Comparison of ENCODE assay signal across 8 mouse cellular contexts in the genomic region with DNA sequence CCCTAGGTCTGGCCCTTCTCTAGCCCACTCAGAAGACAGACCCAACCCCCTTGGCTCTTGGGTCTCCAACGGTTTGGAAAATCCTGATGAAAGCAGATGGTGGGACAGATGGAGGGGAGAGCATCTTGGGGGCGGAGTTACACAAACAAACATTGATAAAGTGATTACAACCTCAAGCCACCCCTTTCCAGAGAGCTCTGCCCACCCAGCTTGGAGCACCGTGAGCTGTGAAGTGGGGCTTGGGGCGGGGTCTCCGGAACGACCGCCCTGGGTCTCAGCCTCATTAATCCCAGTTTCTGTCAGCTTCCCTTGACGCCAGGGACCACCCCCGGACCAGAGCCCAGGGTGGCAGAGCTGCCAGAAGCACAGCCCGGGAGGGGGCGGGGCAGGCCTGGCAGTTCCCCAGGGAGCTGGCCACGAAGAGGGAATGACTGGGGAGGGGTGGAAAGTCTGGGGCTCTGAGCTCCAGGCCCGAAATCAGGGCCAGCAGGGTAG. TPM values are rescaled to one million over a fixed set of nuclear protein-coding genes. Genes with fewer than 3 reads are reported as not detected.
A peak's percentile ranks its signal among the peaks of the same experiment; 100 is the strongest.
DNase-seq lines count a peak whose midpoint lies in the region; ATAC-seq and TF ChIP-seq lines count a peak whose summit lies in the region.
"Had no signal": no experiment of that assay in that cellular context is flagged by ENCODE, and none has a peak within 500 bp of the region (broad histone marks: within the 10 kb centered on the region; RNA-seq: fewer than 3 reads in every experiment).

No protein-coding gene starts in this region.

- no peaks in the 10 kb centered on the region for H3K36me3 ChIP-seq in forebrain, embryonic 15.5 days
- H3K36me3 ChIP-seq: embryonic facial prominence, embryonic 15.5 days had no signal

- H3K4me2 ChIP-seq in forebrain, embryonic 15.5 days (replicated peaks) = peak overlapping the region; percentile 20
- H3K4me2 ChIP-seq: embryonic facial prominence, embryonic 15.5 days had no signal

- peak; percentile 48 to 68 for DNase-seq in left cerebral cortex, adult 2 months (ENCODE audit: extremely low spot score in 1 of 2, low spot score in 2 of 2)
- no peak for DNase-seq in left cerebral cortex, adult 11 months (ENCODE audit: low spot score)
- DNase-seq in layer of hippocampus, adult 18-20 months (ENCODE audit: low spot score in 2 of 2) = peak; percentile 84 to 91
- peak; percentile 37 for DNase-seq in neural tube, embryonic 10.5 days (ENCODE audit: extremely low spot score, low spot score)
- DNase-seq in ovary, postnatal 10 days (ENCODE audit: low spot score) = no peak

- no peak overlapping the region for H3K4me3 ChIP-seq in left cerebral cortex, adult 2 months
- H3K4me3 ChIP-seq in forebrain, embryonic 15.5 days = no peak overlapping the region
- H3K4me3 ChIP-seq: embryonic facial prominence, embryonic 15.5 days had no signal

- peak; percentile 44 for ATAC-seq in forebrain, embryonic 15.5 days (replicated peaks)
- no peak for ATAC-seq in activated CD4-positive, CD25-positive, alpha-beta regulatory T cell, adult 4 months

- H3K4me1 ChIP-seq in forebrain, embryonic 15.5 days = peaks cover 68% of the 10 kb centered on the region

- intact Hi-C loops in left cerebral cortex, adult 2 months (cut with DNase I) = no loop called here

- 4% methylated on average over 13 of the region's 13 CpGs for WGBS in forebrain, embryonic 15.5 days

- no peak overlapping the region for H3K27ac ChIP-seq in left cerebral cortex, adult 2 months
- peak overlapping the region; percentile 57 for H3K27ac ChIP-seq in forebrain, embryonic 15.5 days (replicated peaks)
- H3K27ac ChIP-seq: embryonic facial prominence, embryonic 15.5 days had no signal

- TF ChIP-seq CTCF in left cerebral cortex, adult 2 months (IDR thresholded peaks at IDR 0.05) = no peak

- no peaks in the 10 kb centered on the region for H3K9me3 ChIP-seq in forebrain, embryonic 15.5 days
- H3K9me3 ChIP-seq: embryonic facial prominence, embryonic 15.5 days had no signal

- peaks cover 9% of the 10 kb centered on the region; the same call in 1 of the 2 replicates for H3K27me3 ChIP-seq in forebrain, embryonic 15.5 days

- no peak overlapping the region for H3K9ac ChIP-seq in forebrain, embryonic 15.5 days (replicated peaks)
- H3K9ac ChIP-seq: embryonic facial prominence, embryonic 15.5 days had no signal

RNA-seq across cellular contexts. Expression of gene Hpca, which starts 2.9 kb away (rescaled TPM):
- 100 to 1,000 TPM; 650 to 692 TPM for total RNA-seq in left cerebral cortex, adult 2 months (2021)
- polyA plus RNA-seq in forebrain, embryonic 15.5 days (2015; fragmentation: Nextera tagmentation; extraction: Ambion mirVana) = 48.0 and 53.1 TPM in 2 replicates
- total RNA-seq in layer of hippocampus, adult 18-20 months (2021) = 1,000 to 10,000 TPM; 2,309 to 2,704 TPM
- polyA plus RNA-seq in activated CD4-positive, CD25-positive, alpha-beta regulatory T cell, adult 4 months (2017; shearing (Covaris generic)) = not detected

RNA-seq across cellular contexts. Expression of gene Fndc5, which starts 12.1 kb away (rescaled TPM):
- total RNA-seq in left cerebral cortex, adult 2 months (2021) = 10 to 100 TPM; 54.0 to 58.1 TPM
- 2.6 and 2.8 TPM in 2 replicates for polyA plus RNA-seq in forebrain, embryonic 15.5 days (2015; fragmentation: Nextera tagmentation; extraction: Ambion mirVana)
- total RNA-seq in layer of hippocampus, adult 18-20 months (2021) = 10 to 100 TPM; 75.5 to 84.2 TPM
- polyA plus RNA-seq in activated CD4-positive, CD25-positive, alpha-beta regulatory T cell, adult 4 months (2017; shearing (Covaris generic)) = under 1 TPM; 0.28 to 0.56 TPM

RNA-seq across cellular contexts. Expression of gene Tmem54, which starts 19.4 kb away (rescaled TPM):
- not detected for total RNA-seq in left cerebral cortex, adult 2 months (2021)
- polyA plus RNA-seq in forebrain, embryonic 15.5 days (2015; fragmentation: Nextera tagmentation; extraction: Ambion mirVana) = not detected in 2 replicates
- not detected for total RNA-seq in layer of hippocampus, adult 18-20 months (2021)
- not detected for polyA plus RNA-seq in activated CD4-positive, CD25-positive, alpha-beta regulatory T cell, adult 4 months (2017; shearing (Covaris generic))

Comparison
In these comparisons a context has a peak if more than half of its experiments do, and no peak if none do; other contexts are left out.
1. DNase-seq: peak in left cerebral cortex, adult 2 months (2 of 2), layer of hippocampus, adult 18-20 months (2 of 2) and neural tube, embryonic 10.5 days (single experiment); none in left cerebral cortex, adult 11 months (single experiment) and ovary, postnatal 10 days (single experiment).